Mouse (Mus musculus): Measurements from ENCODE around the gene Ccr7.

GRCm38 (mm10) chr11:99148400-99148799 lies 6.5 kb downstream of the Ccr7 start:
- TF ChIP-seq POLR2A (IDR thresholded peaks at IDR 0.05; ENCODE audit: control insufficient read depth, low read depth, low read length) (no peak), CTCF (IDR thresholded peaks at IDR 0.05; ENCODE audit: control insufficient read depth, insufficient read depth, insufficient replicate concordance, low read depth, low read length) (no peak)
